Mouse (Mus musculus) myocyte (in vitro differentiated cells): ENCODE measurements around the gene Klhl36. TPM values are rescaled to one million over a fixed set of nuclear protein-coding genes. Genes with fewer than 3 reads are reported as not detected.

Experiments
- H3K27me3 ChIP-seq: one replicate; pipeline ENCODE4 v1.6.1; 2011; ENCODE audit not compliant: control insufficient read depth, insufficient read depth, insufficient read length
- H3K36me3 ChIP-seq: one replicate; pipeline ENCODE4 v1.6.1; 2011; ENCODE audit not compliant: control insufficient read depth, insufficient read depth
- H3K4me2 ChIP-seq: one replicate; pipeline ENCODE4 v1.6.1; 2011; ENCODE audit warnings: low read depth, control low read depth
- H3K4me3 ChIP-seq: one replicate; pipeline ENCODE4 v1.5.1; 2011; ENCODE audit warnings: mild to moderate bottlenecking, control low read depth, moderate library complexity
- H3K79me2 ChIP-seq: one replicate; pipeline ENCODE4 v1.6.1; 2011; ENCODE audit not compliant: control insufficient read depth, insufficient read depth
- H3ac ChIP-seq: one replicate; pipeline ENCODE4 v1.6.1; 2011; ENCODE audit not compliant: control insufficient read depth, insufficient read length
- CEBPB ChIP-seq: IDR thresholded peaks from 2 replicates; pipeline ENCODE4 v1.6.1; 2011; ENCODE audit warnings: mild to moderate bottlenecking, moderate library complexity; ENCODE audit not compliant: poor library complexity, insufficient read depth, severe bottlenecking
- E2F4 ChIP-seq: IDR thresholded peaks from one replicate; pipeline ENCODE4 v1.6.1; 2011; ENCODE audit warnings: mild to moderate bottlenecking, control low read depth, moderate library complexity; ENCODE audit not compliant: insufficient read depth
- MAX ChIP-seq: IDR thresholded peaks from one replicate; pipeline ENCODE4 v1.6.1; 2011; ENCODE audit warnings: low read depth, mild to moderate bottlenecking, control low read depth
- MYOD1 ChIP-seq, 3 experiments: IDR thresholded peaks; one replicate each; pipeline ENCODE4 v1.6.1; 2011; ENCODE audit warnings: control low read depth in 2 of 3, low read depth in 2 of 3, mild to moderate bottlenecking in 2 of 3, moderate library complexity in 1 of 3; ENCODE audit not compliant: insufficient read length in 2 of 3, control insufficient read depth in 1 of 3
- MYOG ChIP-seq, 3 experiments: IDR thresholded peaks; one replicate each; pipeline ENCODE4 v1.6.1; 2011; ENCODE audit warnings: control low read depth in 2 of 3, low read depth in 2 of 3, mild to moderate bottlenecking in 2 of 3; ENCODE audit not compliant: insufficient read length in 2 of 3, control insufficient read depth in 1 of 3, insufficient read depth in 1 of 3
- POLR2A ChIP-seq: IDR thresholded peaks from one replicate; pipeline ENCODE4 v1.6.1; 2011; ENCODE audit warnings: low read depth, mild to moderate bottlenecking, control low read depth, moderate library complexity; ENCODE audit not compliant: insufficient read length
- POLR2AphosphoS2 ChIP-seq: IDR thresholded peaks from one replicate; pipeline ENCODE4 v1.6.1; 2011; ENCODE audit warnings: low read depth, control low read depth; ENCODE audit not compliant: insufficient read length
- REST ChIP-seq: IDR thresholded peaks from one replicate; pipeline ENCODE4 v1.6.1; 2011; ENCODE audit warnings: mild to moderate bottlenecking, control low read depth, moderate library complexity; ENCODE audit not compliant: insufficient read depth, insufficient read length
- SRF ChIP-seq: IDR thresholded peaks from one replicate; pipeline ENCODE4 v1.6.1; 2011; ENCODE audit warnings: low read depth; ENCODE audit not compliant: control insufficient read depth, insufficient read length
- TCF12 ChIP-seq: IDR thresholded peaks from one replicate; pipeline ENCODE4 v1.6.1; 2011; ENCODE audit warnings: mild to moderate bottlenecking, control low read depth; ENCODE audit not compliant: poor library complexity, insufficient read depth, severe bottlenecking
- TCF3 ChIP-seq: IDR thresholded peaks from one replicate; pipeline ENCODE4 v1.6.1; 2011; ENCODE audit warnings: low read depth, control low read depth; ENCODE audit not compliant: insufficient read length
- USF1 ChIP-seq: IDR thresholded peaks from one replicate; pipeline ENCODE4 v1.6.1; 2011; ENCODE audit warnings: low read depth, mild to moderate bottlenecking, control low read depth, moderate library complexity
- polyA plus RNA-seq: library from polyadenylated mRNA; unstranded; fragments of >200 nt; fragmentation: generic; extraction: Trizol; gene quantifications from one replicate; pipeline ENCODE4 v1.2.1, GENCODE M21; 2012; ENCODE audit warnings: missing spikeins

Klhl36 gene
- polyA plus RNA-seq, 1 experiment, result 4.0 TPM

- TF ChIP-seq POLR2A (no peak), USF1 (no peak), MYOG (IDR thresholded peaks at IDR 0.05; ENCODE audit: control insufficient read depth in 1 of 3, insufficient read depth in 1 of 3, insufficient read length in 2 of 3, low read depth in 2 of 3) (no peak), MYOD1 (IDR thresholded peaks at IDR 0.05; ENCODE audit: control insufficient read depth in 1 of 3, insufficient read length in 2 of 3, low read depth in 2 of 3) (no peak), TCF12 (no peak), SRF (no peak), CEBPB (no peak)
- H3ac ChIP-seq, result peak overlapping the region; percentile 12
- H3K36me3 ChIP-seq, result no peaks in the 10 kb centered on the region
- no peaks in the 10 kb centered on the region for H3K27me3 ChIP-seq
- peak overlapping the region; percentile 76 for H3K4me3 ChIP-seq
- H3K79me2 ChIP-seq, result peaks cover 33% of the 10 kb centered on the region
- H3K4me2 ChIP-seq, result peak overlapping the region; percentile 95
Measured at GRCm38 (mm10) chr8:119839419-119840021, 22.5 kb upstream of the Klhl36 start.

DNA sequence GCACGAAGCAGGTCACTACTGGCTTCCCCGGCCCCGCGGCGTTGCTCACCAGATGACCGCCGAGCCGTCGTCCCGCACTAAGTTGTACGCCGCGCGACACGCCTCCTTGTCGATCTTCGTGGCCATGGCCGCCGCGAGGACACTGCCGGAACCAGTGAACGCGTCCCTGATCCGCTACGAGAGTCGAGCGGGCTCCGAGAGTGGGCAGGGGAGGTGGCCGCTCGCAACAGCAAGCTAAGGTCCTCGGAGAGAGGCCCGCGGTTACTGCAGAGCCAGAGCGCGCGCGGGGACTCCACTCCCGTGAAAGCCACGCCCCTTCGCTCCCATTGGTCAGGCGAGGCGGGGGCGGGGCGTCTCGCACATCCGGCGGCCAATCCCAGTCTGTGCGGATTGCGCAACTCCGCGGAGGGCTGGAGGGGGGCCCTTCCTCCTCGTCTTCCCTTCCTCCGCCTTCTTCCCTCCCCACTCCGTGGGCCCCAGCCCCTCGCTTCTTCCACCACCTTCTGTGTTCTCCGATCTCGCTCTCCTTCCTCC is 21.7 kb upstream of the Klhl36 start, which contains the start of gene Cotl1:
Gene Cotl1, minus strand, starts transcription at position 270 of the 534 bp plus-strand sequence.
- H3K4me3 ChIP-seq, result peak within 1 kb of the TSS; percentile 76
- H3K79me2 ChIP-seq, result peaks cover 26% of the 10 kb centered on the region
- H3K36me3 ChIP-seq, result no peaks in the 10 kb centered on the region
- H3K27me3 ChIP-seq, result no peaks in the 10 kb centered on the region
- H3ac ChIP-seq, result peak within 1 kb of the TSS; percentile 12
- TF ChIP-seq CEBPB, result peak; percentile 100
- TF ChIP-seq MYOD1 (IDR thresholded peaks at IDR 0.05; ENCODE audit: control insufficient read depth in 1 of 3, insufficient read length in 2 of 3, low read depth in 2 of 3), result no peak
- TF ChIP-seq USF1, result no peak
- TF ChIP-seq REST, result peak; percentile 24
- peak; percentile 6 for TF ChIP-seq E2F4
- TF ChIP-seq SRF, result no peak
- TF ChIP-seq MYOG (IDR thresholded peaks at IDR 0.05; ENCODE audit: control insufficient read depth in 1 of 3, insufficient read depth in 1 of 3, insufficient read length in 2 of 3, low read depth in 2 of 3), result peak in 1 of 3 experiments; percentile 2
- TF ChIP-seq POLR2A, result peak; percentile 99
- TF ChIP-seq MAX, result no peak
- TF ChIP-seq POLR2AphosphoS2, result peak; percentile 98
- TF ChIP-seq TCF12, result no peak
- no peak for TF ChIP-seq TCF3
- peak within 1 kb of the TSS; percentile 95 for H3K4me2 ChIP-seq

DNA sequence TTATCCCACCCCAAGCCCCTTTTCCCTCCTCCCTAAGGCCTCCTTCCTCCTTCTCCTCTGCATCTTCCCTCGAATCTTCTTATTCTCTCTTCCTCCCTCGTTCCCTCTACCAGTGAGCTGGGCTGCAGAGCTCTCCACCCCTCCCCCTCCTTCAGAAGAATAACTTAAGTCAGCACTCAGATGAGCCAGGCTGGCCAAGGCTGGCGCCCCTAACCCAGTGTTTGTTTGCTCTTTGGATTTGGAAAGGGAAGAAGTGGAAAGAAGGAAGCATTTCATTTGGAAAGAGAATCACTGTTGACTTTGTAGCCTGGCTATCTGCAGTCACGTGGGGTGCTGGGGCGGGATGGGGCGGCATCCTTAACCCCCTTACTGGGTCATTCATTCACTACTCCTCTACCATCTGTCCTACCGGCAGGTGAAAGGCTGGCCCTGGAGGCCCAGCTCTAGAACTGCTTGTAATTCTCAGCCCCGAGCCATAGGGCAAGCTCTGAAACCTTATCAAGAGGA is 21.1 kb upstream of the Klhl36 start:
- peak overlapping the region; percentile 12 for H3ac ChIP-seq
- H3K79me2 ChIP-seq, result peaks cover 25% of the 10 kb centered on the region
- H3K4me3 ChIP-seq, result peak overlapping the region; percentile 76
- H3K36me3 ChIP-seq, result no peaks in the 10 kb centered on the region
- H3K27me3 ChIP-seq, result no peaks in the 10 kb centered on the region
- peak overlapping the region; percentile 90 for H3K4me2 ChIP-seq
- TF ChIP-seq USF1 (no peak), SRF (no peak), POLR2A (no peak), MYOG (IDR thresholded peaks at IDR 0.05; ENCODE audit: control insufficient read depth in 1 of 3, insufficient read depth in 1 of 3, insufficient read length in 2 of 3, low read depth in 2 of 3) (no peak), MYOD1 (IDR thresholded peaks at IDR 0.05; ENCODE audit: control insufficient read depth in 1 of 3, insufficient read length in 2 of 3, low read depth in 2 of 3) (no peak), REST (no peak), MAX (no peak), CEBPB (no peak), POLR2AphosphoS2 (no peak), E2F4 (no peak), TCF3 (no peak), TCF12 (no peak)

GRCm38 (mm10) chr8:119843444-119843843 is 18.6 kb upstream of the Klhl36 start:
- peaks cover 6% of the 10 kb centered on the region for H3K27me3 ChIP-seq
- TF ChIP-seq SRF (no peak), TCF12 (no peak), TCF3 (no peak), CEBPB (no peak), POLR2A (no peak), USF1 (no peak), POLR2AphosphoS2 (no peak), REST (no peak), MAX (no peak), E2F4 (no peak), MYOD1 (IDR thresholded peaks at IDR 0.05; ENCODE audit: control insufficient read depth in 1 of 3, insufficient read length in 2 of 3, low read depth in 2 of 3) (no peak), MYOG (IDR thresholded peaks at IDR 0.05; ENCODE audit: control insufficient read depth in 1 of 3, insufficient read depth in 1 of 3, insufficient read length in 2 of 3, low read depth in 2 of 3) (no peak)
- no peaks in the 10 kb centered on the region for H3K36me3 ChIP-seq
- no peak overlapping the region for H3K4me3 ChIP-seq
- H3K79me2 ChIP-seq, result peaks cover 18% of the 10 kb centered on the region
- H3K4me2 ChIP-seq, result no peak overlapping the region
- H3ac ChIP-seq, result no peak overlapping the region
